Mouse (Mus musculus) midbrain, embryonic 15.5 days (tissue): ENCODE data around the gene Tenm2. TPM values are rescaled to one million over a fixed set of nuclear protein-coding genes. Genes with fewer than 3 reads are reported as not detected.

Experiments
- ATAC-seq: fragments of 200-750 bp; cut with Nextera tagmentation; replicated peaks from 2 replicates; pipeline ENCODE4 v1.8.0; 2017; ENCODE audit warnings: moderate TSS enrichment
- H3K27ac ChIP-seq: fragments of 300-500 bp; sonication (generic); 2 replicates; pipeline ENCODE4 v1.5.1; 2015; ENCODE audit warnings: mild to moderate bottlenecking, inconsistent platforms
- H3K27me3 ChIP-seq: fragments of 300-500 bp; sonication (generic); replicated peaks from 2 replicates; pipeline ENCODE4 v1.6.1; 2015; ENCODE audit warnings: inconsistent platforms
- H3K36me3 ChIP-seq: fragments of 300-500 bp; sonication (generic); replicated peaks from 2 replicates; pipeline ENCODE4 v1.6.1; 2015; ENCODE audit warnings: inconsistent platforms
- H3K4me1 ChIP-seq: fragments of 300-500 bp; sonication (generic); 2 replicates; pipeline ENCODE4 v1.6.1; 2015; ENCODE audit warnings: inconsistent platforms
- H3K4me2 ChIP-seq: fragments of 300-500 bp; sonication (generic); 2 replicates; pipeline ENCODE4 v1.6.1; 2015; ENCODE audit warnings: inconsistent platforms, mild to moderate bottlenecking, moderate library complexity
- H3K4me3 ChIP-seq: fragments of 300-500 bp; sonication (generic); 2 replicates; pipeline ENCODE4 v1.5.1; 2015; ENCODE audit warnings: mild to moderate bottlenecking, inconsistent platforms
- H3K9ac ChIP-seq: fragments of 300-500 bp; sonication (generic); 2 replicates; pipeline ENCODE4 v1.6.1; 2015; ENCODE audit warnings: mild to moderate bottlenecking, inconsistent platforms
- H3K9me3 ChIP-seq: fragments of 300-500 bp; sonication (generic); 2 replicates; pipeline ENCODE4 v1.6.1; 2016; ENCODE audit warnings: inconsistent platforms
- WGBS: fragments of 180-500 bp; shearing (Covaris S2); methylation state at CpG from one replicate; pipeline ENCODE4 v1.1.7; 2015; ENCODE audit warnings: mixed read lengths; 5-methylcytosine and 5-hydroxymethylcytosine counted together
- polyA plus RNA-seq: library from polyadenylated mRNA; unstranded; fragments of >200 nt; fragmentation: Nextera tagmentation; extraction: Ambion mirVana; gene quantifications from 2 replicates; pipeline ENCODE4 v1.2.1, GENCODE M21; 2015

The Tenm2 gene
- polyA plus RNA-seq, 1 experiment from 2014 or later, result 92.1 TPM

DNA sequence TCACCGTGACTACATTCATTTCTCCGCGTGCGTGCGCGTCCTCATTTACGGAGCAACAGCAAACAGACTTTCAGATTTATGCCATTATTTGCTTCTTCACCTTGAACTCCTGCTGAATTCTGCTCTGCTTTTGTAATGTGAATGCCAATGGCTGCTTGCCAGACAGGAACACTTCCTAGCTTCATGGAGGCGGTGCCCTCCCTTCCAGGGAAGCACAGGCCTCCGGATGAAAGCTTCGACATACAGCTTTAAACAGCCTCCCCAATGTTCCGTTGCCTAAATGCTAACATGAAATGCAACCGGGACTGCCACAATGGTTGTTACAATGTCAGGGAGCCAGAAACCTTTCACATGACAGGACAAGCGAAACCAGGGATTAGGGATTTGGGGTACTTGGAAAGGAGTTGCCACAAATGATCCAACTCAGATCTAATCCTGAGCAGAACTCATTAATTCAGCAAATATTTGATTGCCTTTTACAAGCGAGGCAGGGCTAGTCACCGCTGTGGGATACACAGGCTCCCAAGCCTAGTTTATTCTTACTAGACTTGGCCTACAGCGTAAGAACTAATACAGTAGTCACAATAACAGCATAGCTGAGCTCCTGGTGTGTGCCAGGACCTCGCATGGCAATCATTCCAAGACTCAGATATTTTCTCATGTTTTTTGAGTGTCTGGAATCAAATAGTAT is 970.8 kb downstream of the Tenm2 start:
- Histone ChIP-seq H3K4me2 (peak overlapping the region; percentile 10; the same call in 1 of the 2 replicates), H3K27me3 (no peaks in the 10 kb centered on the region), H3K4me3 (no peak overlapping the region), H3K27ac (peak overlapping the region; percentile 14; the same call in 1 of the 2 replicates), H3K9me3 (no peaks in the 10 kb centered on the region), H3K9ac (no peak overlapping the region), H3K36me3 (no peaks in the 10 kb centered on the region), H3K4me1 (peaks cover 26% of the 10 kb centered on the region)
- 37% methylated on average over 17 of the region's 17 CpGs for WGBS
- peak; percentile 54; the same call in 1 of the 2 replicates for ATAC-seq

DNA sequence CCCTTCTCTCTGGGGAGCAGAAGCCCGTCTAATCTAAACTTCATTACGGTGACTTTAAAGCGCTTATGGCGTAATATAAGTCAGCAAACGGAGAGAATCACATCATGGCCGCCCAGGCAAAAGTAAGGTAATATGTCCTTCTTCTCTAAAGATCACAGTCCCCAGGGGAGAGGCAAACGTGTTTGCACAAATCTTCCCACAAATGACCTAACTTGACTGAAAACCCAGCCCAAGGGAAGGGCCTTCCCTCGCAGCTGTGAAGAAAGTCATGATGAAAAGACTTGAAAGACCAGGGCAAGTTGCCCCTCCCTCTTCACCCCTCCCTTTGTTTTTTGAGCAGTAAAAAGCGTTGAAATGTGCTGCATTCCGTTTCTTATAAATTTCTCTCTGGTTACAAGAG is 971.9 kb downstream of the Tenm2 start:
- no peaks in the 10 kb centered on the region for H3K36me3 ChIP-seq
- 47% methylated on average over 10 of the region's 10 CpGs for WGBS
- no peak for ATAC-seq
- H3K4me3 ChIP-seq, result no peak overlapping the region
- no peak overlapping the region for H3K27ac ChIP-seq
- H3K9me3 ChIP-seq, result no peaks in the 10 kb centered on the region
- H3K9ac ChIP-seq, result no peak overlapping the region
- H3K4me1 ChIP-seq, result peaks cover 34% of the 10 kb centered on the region
- no peak overlapping the region for H3K4me2 ChIP-seq
- no peaks in the 10 kb centered on the region for H3K27me3 ChIP-seq

DNA sequence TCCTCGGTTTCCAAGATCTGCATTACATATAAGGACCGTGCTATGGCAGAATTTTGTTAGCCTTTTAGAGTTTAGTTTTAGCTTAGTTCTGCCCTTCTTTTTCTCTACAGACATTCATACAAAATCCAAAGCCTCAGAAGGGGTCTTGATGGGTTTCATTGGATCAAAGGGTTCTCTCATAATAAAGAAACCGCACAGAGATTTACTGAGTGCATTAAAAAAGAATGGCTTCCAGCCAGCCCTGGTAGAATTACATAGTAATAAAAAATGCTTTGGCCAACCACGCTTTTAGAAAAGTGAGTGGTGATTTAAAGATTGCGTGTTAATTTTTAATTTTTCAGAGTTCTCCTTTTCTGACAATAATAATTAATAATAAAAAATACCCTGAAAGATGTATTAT is 978.6 kb downstream of the Tenm2 start:
- Histone ChIP-seq H3K27me3 (no peaks in the 10 kb centered on the region), H3K4me3 (no peak overlapping the region), H3K9ac (no peak overlapping the region), H3K4me2 (no peak overlapping the region), H3K4me1 (peaks cover 33% of the 10 kb centered on the region), H3K36me3 (no peaks in the 10 kb centered on the region), H3K9me3 (no peaks in the 10 kb centered on the region), H3K27ac (peak overlapping the region; percentile 23; the same call in 1 of the 2 replicates)
- ATAC-seq, result no peak
- WGBS, result 48% methylated on average over 5 of the region's 5 CpGs

DNA sequence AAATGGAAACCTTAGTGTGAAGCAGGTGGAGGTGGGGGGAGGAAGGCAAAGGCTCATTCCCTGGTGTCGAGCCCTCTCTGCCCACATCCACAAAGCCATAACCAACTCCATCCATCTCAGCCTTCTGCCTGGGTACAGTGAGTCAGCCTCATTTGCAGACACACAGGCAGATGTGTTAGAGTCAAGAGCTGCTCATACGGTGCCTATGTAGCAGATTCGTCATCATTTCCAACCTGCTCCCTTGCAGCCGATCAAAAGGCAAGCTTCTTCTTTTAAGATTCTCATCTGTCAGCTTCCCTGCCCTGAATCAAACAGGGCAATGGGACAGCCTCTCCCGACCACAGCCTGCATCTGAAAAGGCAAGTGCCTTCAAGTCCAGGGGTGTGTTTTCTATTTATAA is 979.0 kb downstream of the Tenm2 start:
- peak overlapping the region; percentile 23 for H3K27ac ChIP-seq

DNA sequence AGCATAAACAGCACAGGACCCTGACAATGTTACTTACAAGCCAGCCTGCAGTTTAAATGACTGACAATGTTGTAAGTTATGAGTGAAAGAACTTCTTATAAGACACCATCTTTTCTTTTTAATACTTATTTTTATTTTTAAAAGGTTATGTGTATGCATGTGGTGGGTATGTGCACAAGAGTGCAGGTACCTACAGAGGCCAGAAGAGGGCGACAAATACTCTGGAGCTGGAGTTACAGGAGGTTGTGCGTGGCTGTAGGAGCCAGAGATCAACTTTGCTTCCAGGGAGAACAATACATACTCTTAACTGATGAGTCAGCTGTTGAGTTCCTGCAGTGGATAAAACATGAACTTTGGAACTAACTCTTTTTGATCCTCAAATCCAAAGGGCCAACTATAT is 981.7 kb downstream of the Tenm2 start:
- H3K4me2 ChIP-seq, result no peak overlapping the region
- 90% methylated on average over 2 of the region's 2 CpGs for WGBS
- no peak for ATAC-seq

More for the DNA sequence above, 979.0 kb downstream of the Tenm2 start:
- Histone ChIP-seq H3K36me3 (no peaks in the 10 kb centered on the region), H3K4me2 (no peak overlapping the region), H3K4me1 (peaks cover 33% of the 10 kb centered on the region), H3K9ac (no peak overlapping the region), H3K4me3 (no peak overlapping the region), H3K27me3 (no peaks in the 10 kb centered on the region), H3K9me3 (no peaks in the 10 kb centered on the region)
- ATAC-seq, result 0 out of 2 replicates have a peak, but pooled peaks have one; percentile 24
- WGBS, result 60% methylated on average over 5 of the region's 5 CpGs

DNA sequence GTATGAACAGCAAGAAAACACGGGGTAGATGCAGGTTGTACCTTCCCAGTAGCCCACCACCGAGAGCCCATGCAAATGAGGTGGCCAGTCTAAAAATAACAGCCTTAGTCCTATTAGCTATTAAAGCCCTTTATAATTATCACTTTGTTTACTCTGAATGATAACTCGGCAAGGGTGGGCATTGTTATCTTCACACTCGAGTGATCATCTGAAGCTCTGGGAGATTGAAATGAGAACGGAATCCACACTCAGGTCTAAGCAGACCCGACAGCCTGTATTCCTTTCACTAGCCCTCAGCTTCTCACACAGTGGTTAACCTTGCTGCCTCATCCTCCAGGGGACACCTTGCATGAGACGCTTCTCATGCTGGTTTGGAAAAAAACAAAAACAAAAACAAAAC is 985.7 kb downstream of the Tenm2 start:
- Histone ChIP-seq H3K4me2 (no peak overlapping the region), H3K27ac (no peak overlapping the region), H3K27me3 (no peaks in the 10 kb centered on the region), H3K36me3 (no peaks in the 10 kb centered on the region), H3K4me1 (peaks cover 6% of the 10 kb centered on the region), H3K4me3 (no peak overlapping the region), H3K9me3 (no peaks in the 10 kb centered on the region), H3K9ac (no peak overlapping the region)
- 28% methylated on average over 7 of the region's 7 CpGs for WGBS
- no peak for ATAC-seq

More for the DNA sequence above, 981.7 kb downstream of the Tenm2 start:
- no peak overlapping the region for H3K27ac ChIP-seq
- H3K4me3 ChIP-seq, result no peak overlapping the region
- H3K27me3 ChIP-seq, result no peaks in the 10 kb centered on the region
- no peaks in the 10 kb centered on the region for H3K9me3 ChIP-seq
- H3K4me1 ChIP-seq, result peaks cover 23% of the 10 kb centered on the region; the same call in 1 of the 2 replicates
- no peaks in the 10 kb centered on the region for H3K36me3 ChIP-seq
- H3K9ac ChIP-seq, result no peak overlapping the region

DNA sequence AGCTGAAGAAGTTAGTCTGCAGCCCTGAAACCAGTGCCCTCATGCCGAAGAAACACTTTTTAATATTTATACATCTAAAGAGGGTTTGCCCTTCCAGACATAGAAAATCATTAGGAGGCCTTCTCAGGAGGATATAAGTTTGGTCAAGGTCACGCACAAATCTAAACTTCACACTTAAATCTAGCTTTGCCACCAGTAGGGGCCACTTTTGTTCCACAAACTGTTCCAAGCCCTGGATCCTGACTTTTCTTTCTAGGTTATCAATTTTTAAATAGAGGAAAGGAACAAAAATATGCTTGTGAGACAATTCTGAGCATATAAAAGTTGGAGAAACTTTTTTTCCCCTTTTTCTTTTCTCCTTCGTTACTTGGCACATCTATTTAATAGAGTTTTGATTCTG is 989.6 kb downstream of the Tenm2 start:
- no peak overlapping the region for H3K9ac ChIP-seq
- no peaks in the 10 kb centered on the region for H3K9me3 ChIP-seq
- H3K36me3 ChIP-seq, result no peaks in the 10 kb centered on the region
- no peak overlapping the region for H3K27ac ChIP-seq
- no peaks in the 10 kb centered on the region for H3K27me3 ChIP-seq
- H3K4me1 ChIP-seq, result peaks cover 38% of the 10 kb centered on the region
- H3K4me2 ChIP-seq, result no peak overlapping the region
- no peak overlapping the region for H3K4me3 ChIP-seq
- WGBS, result 73% methylated on average over 3 of the region's 3 CpGs
- ATAC-seq, result no peak

DNA sequence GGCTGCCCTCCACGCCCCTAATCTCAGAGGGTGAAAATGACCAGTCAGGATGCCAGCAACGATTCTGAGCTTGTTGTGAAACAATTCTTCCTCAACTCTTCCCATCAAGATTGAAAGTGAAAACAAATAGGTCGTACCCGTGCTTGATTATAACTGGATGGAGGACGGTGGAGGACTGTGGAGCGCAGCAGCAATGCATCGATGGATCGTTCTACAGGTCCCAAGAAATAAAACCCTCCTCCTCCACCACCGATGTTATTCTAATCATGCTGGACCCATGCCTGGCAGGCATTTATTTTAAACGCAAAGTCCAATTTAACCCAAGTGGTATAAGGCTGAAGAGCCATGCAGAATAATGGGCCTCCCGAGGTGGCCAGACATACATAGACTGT is 991.3 kb downstream of the Tenm2 start:
- ATAC-seq, result 0 out of 2 replicates have a peak, but pooled peaks have one; percentile 51
- Histone ChIP-seq H3K27me3 (no peaks in the 10 kb centered on the region), H3K4me1 (peaks cover 35% of the 10 kb centered on the region), H3K4me3 (no peak overlapping the region), H3K4me2 (no peak overlapping the region), H3K9me3 (no peaks in the 10 kb centered on the region), H3K36me3 (no peaks in the 10 kb centered on the region), H3K9ac (no peak overlapping the region), H3K27ac (peak overlapping the region; percentile 70)
- 78% methylated on average over 11 of the region's 11 CpGs for WGBS

DNA sequence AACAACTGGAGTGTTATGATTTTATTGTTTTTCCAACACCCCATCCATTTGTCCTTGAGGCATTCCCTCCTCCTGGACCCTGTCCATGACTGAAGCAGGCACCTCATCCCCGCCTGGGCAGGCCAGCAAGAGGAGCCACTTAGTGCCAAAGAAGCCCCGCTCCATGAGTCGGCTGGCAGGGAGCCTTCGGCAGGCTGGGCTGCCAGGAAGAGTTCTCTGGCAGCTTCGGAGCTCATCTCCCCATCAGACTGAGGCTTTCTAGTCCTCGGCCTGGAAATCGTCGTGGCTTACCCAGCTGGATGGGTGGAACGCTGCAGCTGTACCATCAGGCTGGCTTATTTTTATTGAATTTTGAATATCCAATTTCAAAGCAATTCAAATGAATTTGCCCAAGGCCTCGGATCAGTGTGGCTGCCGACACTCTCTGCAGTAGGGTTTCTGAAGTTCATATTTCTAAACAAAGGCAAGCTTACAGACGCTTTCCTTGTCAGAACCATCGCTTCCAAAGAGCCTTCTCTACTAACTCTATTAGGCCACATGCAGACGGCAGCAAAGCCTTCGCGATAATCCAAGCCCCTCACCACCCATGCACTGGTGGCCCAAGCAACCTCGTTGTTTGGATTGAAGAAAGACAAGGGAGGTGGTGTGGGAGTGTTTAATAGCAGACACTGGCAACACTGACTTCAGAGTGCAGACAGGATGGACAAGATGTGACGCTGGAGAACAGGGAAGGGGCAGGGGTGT is 991.8 kb downstream of the Tenm2 start:
- H3K36me3 ChIP-seq, result no peaks in the 10 kb centered on the region
- H3K4me2 ChIP-seq, result 0 out of 2 replicates have a peak overlapping the region, but pooled peaks have one; percentile 2
- H3K9ac ChIP-seq, result no peak overlapping the region
- H3K27ac ChIP-seq, result peak overlapping the region; percentile 70
- 48% methylated on average over 18 of the region's 18 CpGs for WGBS
- H3K4me3 ChIP-seq, result no peak overlapping the region
- no peaks in the 10 kb centered on the region for H3K27me3 ChIP-seq
- H3K9me3 ChIP-seq, result no peaks in the 10 kb centered on the region
- peaks cover 34% of the 10 kb centered on the region for H3K4me1 ChIP-seq
- ATAC-seq, result peak; percentile 78

DNA sequence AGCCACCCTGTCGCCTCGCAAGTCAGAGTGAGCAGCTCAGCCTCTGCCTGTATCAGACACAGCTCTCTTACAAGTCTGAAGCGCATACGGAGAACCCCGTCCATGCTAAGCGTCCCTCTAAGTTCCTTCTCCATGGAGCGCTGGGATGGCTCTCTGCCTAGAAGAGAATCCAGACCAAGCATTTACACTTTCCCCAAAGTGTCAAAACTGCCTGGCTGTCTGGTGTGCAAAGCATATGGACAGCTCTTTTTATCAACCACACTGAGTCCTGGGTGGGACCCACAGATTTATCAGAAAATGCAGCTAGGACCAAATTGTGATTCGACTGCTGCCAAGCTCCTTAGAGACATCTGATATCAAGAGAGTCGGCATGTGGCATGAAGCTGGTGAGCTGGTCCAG is 996.9 kb downstream of the Tenm2 start:
- Histone ChIP-seq H3K36me3 (no peaks in the 10 kb centered on the region), H3K4me3 (no peak overlapping the region), H3K9me3 (no peaks in the 10 kb centered on the region), H3K4me1 (peaks cover 21% of the 10 kb centered on the region), H3K4me2 (no peak overlapping the region), H3K27ac (no peak overlapping the region), H3K27me3 (no peaks in the 10 kb centered on the region), H3K9ac (no peak overlapping the region)
- WGBS, result 86% methylated on average over 9 of the region's 9 CpGs
- ATAC-seq, result no peak

DNA sequence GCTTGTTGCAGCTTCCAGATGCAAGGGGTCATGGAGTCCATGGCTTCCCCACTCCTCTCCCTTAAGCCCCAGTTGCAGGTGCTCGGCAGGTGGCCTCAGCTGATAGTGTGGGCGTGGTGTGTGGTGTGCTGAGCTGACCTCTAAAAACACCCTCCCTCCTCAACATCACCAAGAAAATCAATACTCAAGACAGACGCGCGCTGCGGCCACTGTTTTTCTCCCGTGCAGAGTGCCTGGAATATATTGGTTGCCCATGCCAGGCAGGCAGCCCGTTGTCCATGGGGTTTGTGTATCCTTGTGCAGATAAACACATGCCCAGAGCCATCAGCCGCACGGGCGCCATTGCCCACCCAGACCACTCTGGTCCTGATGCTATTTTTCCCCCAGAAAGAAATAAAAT is 1007.1 kb downstream of the Tenm2 start:
- peaks cover 14% of the 10 kb centered on the region for H3K4me1 ChIP-seq
- H3K4me3 ChIP-seq, result no peak overlapping the region
- H3K4me2 ChIP-seq, result no peak overlapping the region
- ATAC-seq, result no peak
- no peaks in the 10 kb centered on the region for H3K27me3 ChIP-seq
- no peak overlapping the region for H3K9ac ChIP-seq
- no peaks in the 10 kb centered on the region for H3K36me3 ChIP-seq
- no peaks in the 10 kb centered on the region for H3K9me3 ChIP-seq
- 80% methylated on average over 11 of the region's 11 CpGs for WGBS
- no peak overlapping the region for H3K27ac ChIP-seq

DNA sequence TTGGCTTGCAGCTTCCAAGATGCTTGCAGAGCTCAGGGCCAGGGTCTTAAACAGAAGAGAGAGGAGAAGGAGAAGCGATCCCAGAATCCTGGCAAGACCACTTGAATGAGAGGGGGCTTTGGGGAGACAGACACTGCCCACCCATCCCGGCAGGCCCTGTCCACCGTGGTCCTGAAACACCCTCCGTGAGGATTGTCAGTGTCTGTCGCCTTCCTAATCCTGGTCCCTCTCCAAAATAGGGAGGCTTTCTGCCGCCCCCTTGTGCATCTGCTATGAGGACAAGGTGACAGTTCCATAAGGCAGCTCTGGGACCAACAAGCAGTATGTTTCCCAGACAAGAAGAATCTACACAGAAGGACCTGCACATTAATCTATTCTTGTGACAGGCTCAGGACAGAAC is 1007.6 kb downstream of the Tenm2 start:
- Histone ChIP-seq H3K9me3 (no peaks in the 10 kb centered on the region), H3K9ac (no peak overlapping the region), H3K4me1 (peaks cover 17% of the 10 kb centered on the region), H3K4me2 (no peak overlapping the region), H3K36me3 (no peaks in the 10 kb centered on the region), H3K27me3 (no peaks in the 10 kb centered on the region), H3K27ac (no peak overlapping the region), H3K4me3 (no peak overlapping the region)
- no peak for ATAC-seq
- WGBS, result 66% methylated on average over 6 of the region's 6 CpGs
